Mouse (Mus musculus): ENCODE results near the gene Gm4756. TPM values are rescaled to one million over a fixed set of nuclear protein-coding genes. Genes with fewer than 3 reads are reported as not detected.
A peak's percentile ranks its signal among the peaks of the same experiment; 100 is the strongest.

Gm4756 gene
- polyA plus RNA-seq, 1 experiment, result not detected

DNA sequence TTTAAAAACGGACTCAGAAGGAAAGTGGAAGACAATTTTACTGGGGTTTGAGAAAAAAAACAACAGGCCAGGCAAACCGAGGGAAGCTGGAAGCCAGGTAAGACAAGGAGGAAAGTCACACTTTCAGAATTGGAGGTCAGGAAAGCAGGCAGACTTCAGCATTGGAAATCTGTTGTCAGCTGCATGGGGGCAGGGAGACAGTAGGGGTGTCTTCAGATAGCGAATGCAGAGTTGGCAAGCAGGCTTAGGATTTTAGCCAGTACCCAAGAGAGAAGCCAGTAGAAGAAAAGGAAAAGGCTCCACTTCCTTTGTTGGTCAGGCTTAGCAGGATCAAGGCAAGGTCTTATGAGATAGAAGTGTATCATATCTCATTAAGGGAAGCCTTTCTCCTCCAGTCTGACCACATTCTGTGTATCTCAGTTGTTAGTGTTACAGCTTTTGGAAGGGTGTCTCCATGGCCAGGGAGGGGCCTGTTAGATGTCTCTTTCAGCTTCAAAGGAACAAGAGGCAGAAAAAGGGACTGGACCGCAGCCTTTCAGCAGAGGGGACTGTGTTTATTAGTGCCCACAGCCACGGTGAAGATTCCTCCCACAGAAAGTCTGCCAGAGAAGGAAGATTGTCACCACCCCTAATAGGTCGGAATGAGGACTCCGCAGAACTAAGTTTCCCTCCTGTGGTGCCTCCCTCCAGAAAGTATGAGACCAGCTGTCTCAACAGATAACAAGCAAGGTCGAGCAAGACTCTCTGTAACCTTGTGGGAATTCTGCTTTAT, 33.2 kb upstream of the Gm4756 start:
- no peaks in the 10 kb centered on the region for H3K27me3 ChIP-seq (ENCODE audit: control insufficient read depth, insufficient read depth, low read length)
- no peaks in the 10 kb centered on the region for H3K36me3 ChIP-seq (ENCODE audit: control insufficient read depth, insufficient read depth, low read length)
- no peaks in the 10 kb centered on the region for H3K4me1 ChIP-seq (ENCODE audit: control insufficient read depth, insufficient read depth, low read length)
- no peak overlapping the region for H3K4me3 ChIP-seq (ENCODE audit: control insufficient read depth, low read depth, low read length)
- no peak for TF ChIP-seq POLR2A (IDR thresholded peaks at IDR 0.05; ENCODE audit: control insufficient read depth, low read depth, low read length)
- no peak for TF ChIP-seq CTCF (IDR thresholded peaks at IDR 0.05; ENCODE audit: control insufficient read depth, insufficient read depth, insufficient replicate concordance, low read depth, low read length)
- peak overlapping the region; percentile 69 for H3K27ac ChIP-seq (ENCODE audit: control insufficient read depth, insufficient read depth, low read depth, low read length)

DNA sequence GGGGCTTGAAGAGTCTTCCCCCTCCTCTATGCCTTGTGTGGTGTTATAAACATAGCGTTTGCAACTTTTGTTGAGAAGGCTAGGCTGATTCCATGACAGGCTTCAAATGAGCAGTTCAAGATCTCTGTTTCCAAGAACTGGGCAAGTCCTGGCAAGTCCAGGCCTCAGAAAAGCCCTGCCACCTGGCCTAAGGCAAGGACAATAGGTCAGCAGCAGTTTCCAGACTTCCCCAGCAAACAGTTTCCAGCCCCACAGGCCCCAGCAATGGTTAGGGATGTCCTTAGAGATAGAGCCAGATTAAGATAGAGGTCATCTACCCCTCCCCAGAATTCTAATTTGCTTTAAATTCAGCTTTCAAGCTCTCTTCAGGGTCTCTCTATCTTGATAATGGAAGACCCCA, 32.5 kb upstream of the Gm4756 start:
- H3K27me3 ChIP-seq (ENCODE audit: control insufficient read depth, insufficient read depth, low read length), result no peaks in the 10 kb centered on the region
- no peak overlapping the region for H3K4me3 ChIP-seq (ENCODE audit: control insufficient read depth, low read depth, low read length)
- TF ChIP-seq CTCF (IDR thresholded peaks at IDR 0.05; ENCODE audit: control insufficient read depth, insufficient read depth, insufficient replicate concordance, low read depth, low read length) (no peak), POLR2A (IDR thresholded peaks at IDR 0.05; ENCODE audit: control insufficient read depth, low read depth, low read length) (no peak)
- peak overlapping the region; percentile 69 for H3K27ac ChIP-seq (ENCODE audit: control insufficient read depth, insufficient read depth, low read depth, low read length)
- no peaks in the 10 kb centered on the region for H3K36me3 ChIP-seq (ENCODE audit: control insufficient read depth, insufficient read depth, low read length)
- no peaks in the 10 kb centered on the region for H3K4me1 ChIP-seq (ENCODE audit: control insufficient read depth, insufficient read depth, low read length)

DNA sequence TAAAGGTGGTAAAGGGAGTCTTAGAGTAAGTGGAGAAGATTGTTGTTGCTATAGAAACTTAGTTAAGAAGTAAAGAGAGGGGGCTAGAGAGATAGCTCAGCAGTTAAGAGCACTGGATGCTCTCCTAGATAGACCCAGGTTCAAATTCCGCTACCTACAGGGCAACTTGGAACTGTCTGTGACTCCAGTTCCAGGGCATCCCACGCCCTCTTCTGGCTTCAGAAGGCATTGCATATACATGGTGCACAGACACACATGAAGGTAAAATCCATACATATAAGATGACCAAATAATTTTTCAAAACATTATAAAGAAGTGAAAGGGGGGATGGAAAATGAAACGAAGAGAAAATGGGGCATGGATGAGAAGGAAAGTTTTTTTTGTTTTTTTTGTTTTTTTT, 30.2 kb upstream of the Gm4756 start:
- H3K4me3 ChIP-seq (ENCODE audit: control insufficient read depth, low read depth, low read length), result no peak overlapping the region
- no peak overlapping the region for H3K27ac ChIP-seq (ENCODE audit: control insufficient read depth, insufficient read depth, low read depth, low read length)
- TF ChIP-seq POLR2A (IDR thresholded peaks at IDR 0.05; ENCODE audit: control insufficient read depth, low read depth, low read length) (no peak), CTCF (IDR thresholded peaks at IDR 0.05; ENCODE audit: control insufficient read depth, insufficient read depth, insufficient replicate concordance, low read depth, low read length) (no peak)
- H3K27me3 ChIP-seq (ENCODE audit: control insufficient read depth, insufficient read depth, low read length), result no peaks in the 10 kb centered on the region
- H3K36me3 ChIP-seq (ENCODE audit: control insufficient read depth, insufficient read depth, low read length), result no peaks in the 10 kb centered on the region
- peaks cover 3% of the 10 kb centered on the region for H3K4me1 ChIP-seq (ENCODE audit: control insufficient read depth, insufficient read depth, low read length)

DNA sequence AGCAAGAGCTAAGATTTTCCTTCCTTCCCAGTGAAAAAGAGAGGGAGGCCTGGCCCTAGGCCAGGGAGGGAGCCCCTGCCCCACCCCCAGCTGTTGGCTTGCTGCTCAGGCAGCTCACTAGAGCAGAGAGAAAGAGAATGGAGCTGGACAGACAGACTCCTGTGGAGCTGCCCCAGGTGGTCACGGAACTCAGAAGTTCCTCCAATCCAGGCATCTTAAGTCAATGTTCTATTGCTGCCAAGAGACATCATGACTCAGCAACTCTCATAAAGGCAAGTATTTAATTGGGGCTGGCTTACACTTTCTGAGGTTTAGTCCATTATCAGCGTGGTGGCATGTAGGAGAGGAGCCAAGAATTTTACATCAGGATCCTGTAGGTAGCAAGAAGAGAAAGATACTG, 25.4 kb upstream of the Gm4756 start:
- H3K4me3 ChIP-seq (ENCODE audit: control insufficient read depth, low read depth, low read length), result no peak overlapping the region
- no peak overlapping the region for H3K27ac ChIP-seq (ENCODE audit: control insufficient read depth, insufficient read depth, low read depth, low read length)
- H3K36me3 ChIP-seq (ENCODE audit: control insufficient read depth, insufficient read depth, low read length), result no peaks in the 10 kb centered on the region
- no peak for TF ChIP-seq CTCF (IDR thresholded peaks at IDR 0.05; ENCODE audit: control insufficient read depth, insufficient read depth, insufficient replicate concordance, low read depth, low read length)
- TF ChIP-seq POLR2A (IDR thresholded peaks at IDR 0.05; ENCODE audit: control insufficient read depth, low read depth, low read length), result no peak
- no peaks in the 10 kb centered on the region for H3K27me3 ChIP-seq (ENCODE audit: control insufficient read depth, insufficient read depth, low read length)
- peaks cover 5% of the 10 kb centered on the region for H3K4me1 ChIP-seq (ENCODE audit: control insufficient read depth, insufficient read depth, low read length)

DNA sequence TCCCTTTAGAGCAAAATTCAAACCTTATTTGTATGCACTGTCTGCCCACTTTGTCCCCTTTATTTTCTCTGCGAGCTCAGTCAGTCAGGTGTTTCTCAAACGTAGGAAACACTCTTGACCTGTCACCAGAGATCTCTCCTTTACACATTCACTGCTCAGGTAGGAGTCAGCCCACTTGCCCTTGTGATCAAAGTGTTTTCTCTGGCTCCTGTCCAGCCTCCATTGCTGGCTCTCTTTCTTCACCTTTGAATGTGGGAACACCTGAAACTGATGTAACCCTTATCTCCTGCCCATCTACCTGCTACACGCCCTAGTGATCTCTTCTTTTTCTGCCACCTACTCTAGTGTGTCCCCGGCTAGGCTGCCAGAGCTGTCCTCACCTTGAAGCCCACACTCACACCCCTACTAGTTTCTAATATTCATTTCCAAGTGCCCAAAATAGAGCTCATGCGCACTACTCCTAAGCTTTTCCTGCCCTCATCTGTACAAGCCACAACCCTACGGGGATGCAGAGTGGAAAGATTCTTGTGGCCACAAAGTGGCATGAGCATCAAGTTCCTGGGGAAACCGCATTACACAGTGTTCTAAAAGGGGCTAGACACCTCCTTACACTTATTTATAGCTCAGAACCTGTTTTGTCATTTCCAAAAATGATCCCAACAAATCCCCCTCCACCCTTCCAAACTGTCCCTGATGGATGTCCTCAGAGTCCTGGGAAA, 24.8 kb upstream of the Gm4756 start:
- Histone ChIP-seq H3K36me3 (ENCODE audit: control insufficient read depth, insufficient read depth, low read length) (no peaks in the 10 kb centered on the region), H3K4me1 (ENCODE audit: control insufficient read depth, insufficient read depth, low read length) (peaks cover 5% of the 10 kb centered on the region), H3K27ac (ENCODE audit: control insufficient read depth, insufficient read depth, low read depth, low read length) (no peak overlapping the region), H3K4me3 (ENCODE audit: control insufficient read depth, low read depth, low read length) (no peak overlapping the region), H3K27me3 (ENCODE audit: control insufficient read depth, insufficient read depth, low read length) (no peaks in the 10 kb centered on the region)
- TF ChIP-seq POLR2A (IDR thresholded peaks at IDR 0.05; ENCODE audit: control insufficient read depth, low read depth, low read length) (no peak), CTCF (IDR thresholded peaks at IDR 0.05; ENCODE audit: control insufficient read depth, insufficient read depth, insufficient replicate concordance, low read depth, low read length) (no peak)

DNA sequence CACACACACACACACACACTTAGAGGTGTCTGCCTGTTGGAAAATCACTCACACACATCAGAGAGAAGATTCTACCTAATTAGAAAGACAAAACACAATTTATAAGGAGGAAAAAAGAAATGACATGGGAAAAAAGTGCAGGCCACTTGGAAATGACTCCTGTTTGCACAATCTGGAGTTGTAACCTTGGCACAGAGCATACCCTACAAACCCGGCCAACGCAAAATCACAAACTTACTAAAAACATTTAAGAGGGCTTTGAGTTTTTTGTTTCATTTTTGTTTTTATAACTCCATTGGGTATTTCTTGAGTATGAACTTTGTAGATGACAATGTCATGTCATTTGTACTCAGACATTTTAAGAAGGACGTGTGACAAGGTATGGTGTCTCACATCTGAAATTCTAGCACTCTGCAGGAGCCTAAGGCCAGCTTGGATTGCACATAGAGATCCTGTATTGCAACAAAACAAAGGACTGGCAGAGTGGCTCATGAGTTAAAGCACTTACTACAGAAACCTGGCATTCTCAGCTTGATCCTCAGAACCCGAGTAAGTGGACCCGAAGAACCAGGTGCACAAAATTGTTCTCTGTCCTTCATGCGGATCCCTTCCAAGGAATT, 22.2 kb upstream of the Gm4756 start:
- no peak for TF ChIP-seq POLR2A (IDR thresholded peaks at IDR 0.05; ENCODE audit: control insufficient read depth, low read depth, low read length)
- TF ChIP-seq CTCF (IDR thresholded peaks at IDR 0.05; ENCODE audit: control insufficient read depth, insufficient read depth, insufficient replicate concordance, low read depth, low read length), result no peak
- Histone ChIP-seq H3K4me1 (ENCODE audit: control insufficient read depth, insufficient read depth, low read length) (peaks cover 5% of the 10 kb centered on the region), H3K27ac (ENCODE audit: control insufficient read depth, insufficient read depth, low read depth, low read length) (no peak overlapping the region), H3K4me3 (ENCODE audit: control insufficient read depth, low read depth, low read length) (no peak overlapping the region), H3K36me3 (ENCODE audit: control insufficient read depth, insufficient read depth, low read length) (no peaks in the 10 kb centered on the region), H3K27me3 (ENCODE audit: control insufficient read depth, insufficient read depth, low read length) (no peaks in the 10 kb centered on the region)

DNA sequence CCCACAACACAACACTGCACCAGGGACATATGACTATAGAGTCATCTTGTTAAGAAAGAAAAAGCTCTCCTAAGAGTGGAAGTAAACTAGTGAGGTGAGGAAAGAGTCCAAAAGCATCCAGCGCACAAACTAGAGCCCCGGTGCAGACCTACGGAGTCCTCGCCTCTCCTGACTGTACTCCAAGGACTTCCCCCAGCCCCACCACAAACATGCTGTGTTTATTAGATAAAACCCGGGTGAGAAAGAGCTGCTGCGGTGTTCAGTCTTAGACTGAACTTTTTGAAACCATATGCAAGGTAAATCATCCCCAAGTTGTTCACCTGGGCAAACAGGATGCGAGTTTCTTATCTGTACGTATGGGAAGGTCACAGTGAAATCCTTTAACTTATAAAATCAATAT, 21.5 kb upstream of the Gm4756 start:
- Histone ChIP-seq H3K27me3 (ENCODE audit: control insufficient read depth, insufficient read depth, low read length) (no peaks in the 10 kb centered on the region), H3K27ac (ENCODE audit: control insufficient read depth, insufficient read depth, low read depth, low read length) (no peak overlapping the region), H3K36me3 (ENCODE audit: control insufficient read depth, insufficient read depth, low read length) (no peaks in the 10 kb centered on the region), H3K4me1 (ENCODE audit: control insufficient read depth, insufficient read depth, low read length) (peaks cover 5% of the 10 kb centered on the region), H3K4me3 (ENCODE audit: control insufficient read depth, low read depth, low read length) (no peak overlapping the region)
- TF ChIP-seq CTCF (IDR thresholded peaks at IDR 0.05; ENCODE audit: control insufficient read depth, insufficient read depth, insufficient replicate concordance, low read depth, low read length) (no peak), POLR2A (IDR thresholded peaks at IDR 0.05; ENCODE audit: control insufficient read depth, low read depth, low read length) (no peak)

Measured in testis, adult 2 months (tissue).